Mouse (Mus musculus): ENCODE results near the gene Eps8.

Gene Eps8

GRCm38 (mm10) chr6:137437486-137437885 lies 217.2 kb downstream of the Eps8 start:
- ChIA-PET POLR2A (interaction anchor here in 1 of 4 experiments (0.6 kb wide), 1 partner anchor 948 kb away, joined by 4 read pairs; no protein-coding TSS in a partner anchor), CTCF (interaction anchor here in 2 of 4 experiments (0.6 to 2.0 kb wide), 2 partner anchors 18 to 26 kb away, joined by 5 to 7 read pairs; no protein-coding TSS in a partner anchor)

GRCm38 (mm10) chr6:137433521-137434137 lies 221.0 kb downstream of the Eps8 start:
- CTCF ChIA-PET: no interaction called here
- POLR2A ChIA-PET: no interaction called here
